Mouse (Mus musculus) right cerebral cortex, adult 18-20 months (tissue): ENCODE data around the gene Zfp955b.
"Not testable (repeated sequence)": the region's sequence is repeated elsewhere in the genome, so short reads cannot be mapped to it uniquely, and the experiment has no call there.

Experiments
- DNase-seq: peaks from one replicate; pipeline ENCODE4 v3.0.0; 2022; ENCODE audit warnings: mixed read lengths

The Zfp955b gene

DNA sequence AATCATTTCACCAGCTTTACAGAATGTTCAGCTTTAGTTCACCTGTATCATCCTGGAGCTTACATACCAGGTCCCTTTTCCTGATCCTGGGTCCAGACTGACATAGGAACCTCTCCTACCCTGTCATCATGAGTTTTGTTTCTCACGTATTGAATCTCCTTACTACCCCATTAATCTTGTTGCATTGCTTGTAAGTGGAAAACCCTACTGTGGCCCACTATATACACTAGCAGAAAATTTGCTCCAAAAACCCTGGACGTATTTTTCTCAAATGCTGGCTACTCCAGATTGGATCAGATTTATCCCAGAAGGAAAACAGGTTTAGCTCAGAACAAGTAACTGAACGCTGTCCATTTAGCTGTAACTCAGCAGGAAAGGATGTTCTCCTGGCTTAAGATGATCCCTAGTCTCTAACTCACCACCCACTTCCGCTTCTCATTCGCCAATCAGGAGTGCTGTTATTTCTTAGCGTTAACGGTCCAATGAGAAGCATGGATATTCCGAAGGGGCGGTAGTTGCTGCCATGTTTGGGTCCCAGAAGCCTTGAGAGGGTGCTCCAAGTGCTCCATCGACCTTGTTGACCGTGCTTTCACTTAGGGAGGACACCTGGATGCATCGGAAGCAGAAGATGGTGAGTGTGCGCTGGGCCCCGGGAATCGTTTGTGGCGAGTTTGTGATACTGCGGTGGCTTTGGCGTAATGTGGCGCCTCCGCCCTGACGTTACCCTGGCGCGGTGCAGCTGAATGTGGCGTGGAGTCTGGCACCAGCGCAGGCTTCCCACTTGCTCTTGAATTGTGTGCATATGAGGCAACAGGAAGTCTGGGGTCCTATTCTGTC lies at the start of gene Zfp955b:
Gene Zfp955b (plus strand): TSS at position 506 of the 837 bp plus-strand sequence.
- not testable (repeated sequence) for DNase-seq

DNA sequence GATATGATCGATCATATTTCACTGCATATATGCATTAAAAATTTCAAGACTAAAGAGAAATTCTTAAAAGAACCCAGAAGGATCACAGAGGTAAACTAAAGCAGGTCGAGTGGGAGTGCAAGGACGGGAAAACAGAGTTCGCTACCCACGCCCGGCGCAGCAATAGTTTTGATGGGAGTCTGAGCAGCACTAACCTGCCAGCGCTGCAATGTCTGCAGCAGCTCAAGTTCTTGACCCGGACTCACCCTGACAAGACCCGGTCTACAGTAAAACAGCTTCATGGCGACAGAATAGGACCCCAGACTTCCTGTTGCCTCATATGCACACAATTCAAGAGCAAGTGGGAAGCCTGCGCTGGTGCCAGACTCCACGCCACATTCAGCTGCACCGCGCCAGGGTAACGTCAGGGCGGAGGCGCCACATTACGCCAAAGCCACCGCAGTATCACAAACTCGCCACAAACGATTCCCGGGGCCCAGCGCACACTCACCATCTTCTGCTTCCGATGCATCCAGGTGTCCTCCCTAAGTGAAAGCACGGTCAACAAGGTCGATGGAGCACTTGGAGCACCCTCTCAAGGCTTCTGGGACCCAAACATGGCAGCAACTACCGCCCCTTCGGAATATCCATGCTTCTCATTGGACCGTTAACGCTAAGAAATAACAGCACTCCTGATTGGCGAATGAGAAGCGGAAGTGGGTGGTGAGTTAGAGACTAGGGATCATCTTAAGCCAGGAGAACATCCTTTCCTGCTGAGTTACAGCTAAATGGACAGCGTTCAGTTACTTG lies 34.6 kb upstream of the Zfp955b start, which contains the start of gene Zfp955a:
Gene Zfp955a (minus strand): TSS at position 616 of the 789 bp plus-strand sequence.
- not testable (repeated sequence) for DNase-seq

DNA sequence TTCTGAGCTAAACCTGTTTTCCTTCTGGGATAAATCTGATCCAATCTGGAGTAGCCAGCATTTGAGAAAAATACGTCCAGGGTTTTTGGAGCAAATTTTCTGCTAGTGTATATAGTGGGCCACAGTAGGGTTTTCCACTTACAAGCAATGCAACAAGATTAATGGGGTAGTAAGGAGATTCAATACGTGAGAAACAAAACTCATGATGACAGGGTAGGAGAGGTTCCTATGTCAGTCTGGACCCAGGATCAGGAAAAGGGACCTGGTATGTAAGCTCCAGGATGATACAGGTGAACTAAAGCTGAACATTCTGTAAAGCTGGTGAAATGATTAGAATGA lies 34.1 kb upstream of the Zfp955b start:
- DNase-seq = not testable (repeated sequence)

DNA sequence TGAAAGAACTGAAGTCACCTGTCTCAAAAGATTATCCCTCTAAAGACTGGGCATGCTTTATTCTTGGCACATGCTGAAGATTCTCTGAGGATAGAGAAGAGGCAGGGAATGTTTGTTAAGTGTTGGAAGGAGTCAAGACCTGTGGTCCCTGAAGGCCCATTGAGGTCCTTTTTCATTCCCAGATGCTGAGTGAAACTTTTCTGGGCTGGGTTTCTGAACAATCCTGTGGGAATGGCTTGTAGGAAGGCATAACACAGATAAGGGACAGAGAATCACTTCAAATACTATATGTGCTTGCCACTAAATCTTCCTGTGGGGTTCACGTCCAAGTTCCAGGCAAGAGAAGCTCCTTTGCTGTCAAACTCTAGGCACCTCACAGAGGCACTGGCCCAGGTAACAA lies 25.0 kb upstream of the Zfp955b start, which contains the start of gene Olfr63:
Gene Olfr63 (plus strand): TSS at position 301 of the 400 bp plus-strand sequence.
- DNase-seq = no peak

DNA sequence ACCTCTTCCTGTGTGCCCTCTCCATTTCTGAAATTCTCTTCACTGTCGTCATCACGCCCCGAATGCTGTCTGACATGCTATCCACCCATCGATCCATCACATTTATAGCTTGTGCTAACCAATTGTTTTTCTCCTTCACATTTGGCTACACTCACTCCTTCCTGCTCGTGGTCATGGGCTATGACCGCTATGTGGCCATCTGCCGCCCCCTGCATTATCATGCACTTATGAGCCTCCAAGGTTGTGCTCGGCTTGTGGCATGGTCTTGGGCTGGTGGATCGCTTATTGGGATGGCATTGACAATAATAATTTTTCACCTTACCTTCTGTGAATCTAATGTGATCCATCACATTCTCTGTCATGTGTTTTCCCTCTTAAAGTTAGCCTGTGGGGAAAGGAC lies 20.4 kb upstream of the Zfp955b start:
- DNase-seq = no peak

DNA sequence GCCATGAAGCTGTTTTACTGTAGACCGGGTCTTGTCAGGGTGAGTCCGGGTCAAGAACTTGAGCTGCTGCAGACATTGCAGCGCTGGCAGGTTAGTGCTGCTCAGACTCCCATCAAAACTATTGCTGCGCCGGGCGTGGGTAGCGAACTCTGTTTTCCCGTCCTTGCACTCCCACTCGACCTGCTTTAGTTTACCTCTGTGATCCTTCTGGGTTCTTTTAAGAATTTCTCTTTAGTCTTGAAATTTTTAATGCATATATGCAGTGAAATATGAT lies 469 bp downstream of the Zfp955b start:
- not testable (repeated sequence) for DNase-seq

DNA sequence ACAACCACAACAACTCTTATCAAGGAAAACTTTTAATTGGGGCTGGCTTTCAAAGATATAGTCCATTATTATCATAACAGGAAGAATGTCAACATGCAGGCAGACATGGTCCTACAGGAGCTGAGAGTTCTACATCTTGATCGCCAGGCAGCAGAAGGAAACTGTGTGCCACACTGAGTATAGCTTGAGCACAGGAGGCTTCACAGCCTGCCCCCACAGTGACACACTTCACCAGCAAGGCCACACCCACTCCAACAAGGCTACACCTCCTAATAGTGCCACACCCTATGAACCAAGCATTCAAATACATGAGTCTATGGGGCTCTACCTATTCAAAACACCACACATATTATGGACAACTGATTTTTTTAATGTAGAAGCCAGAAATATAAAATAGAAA lies 63.6 kb downstream of the Zfp955b start:
- no peak for DNase-seq
